Mouse (Mus musculus) CH12.LX (cell line): ENCODE measurements around the gene Ndufb5. TPM values are rescaled to one million over a fixed set of nuclear protein-coding genes. Genes with fewer than 3 reads are reported as not detected.

ENCODE experiments used
- DNase-seq: peaks from one replicate; pipeline ENCODE4 v3.0.0-alpha.2; 2013; ENCODE audit errors: extremely low read depth
- H3K27ac ChIP-seq: 2 replicates; pipeline ENCODE4 v1.5.1; 2012; ENCODE audit warnings: low read depth, mild to moderate bottlenecking, control low read depth, moderate library complexity; ENCODE audit not compliant: insufficient read depth
- H3K27me3 ChIP-seq: replicated peaks from 2 replicates; pipeline ENCODE3; 2012; ENCODE audit warnings: inconsistent platforms
- H3K36me3 ChIP-seq, 2 experiments: replicated peaks in 1 of 2; 2 replicates each; pipeline versions ENCODE3 to v1.6.1; 2012; ENCODE audit warnings: inconsistent platforms in 1 of 2, low read length in 1 of 2, mild to moderate bottlenecking in 1 of 2, mixed read lengths in 1 of 2, moderate library complexity in 1 of 2; ENCODE audit not compliant: control insufficient read depth in 1 of 2, insufficient read depth in 1 of 2
- H3K4me1 ChIP-seq, 2 experiments: 2 replicates each; pipeline ENCODE4 v1.6.1; 2012; ENCODE audit warnings: inconsistent platforms in 1 of 2, moderate library complexity in 1 of 2; ENCODE audit not compliant: insufficient read depth in 2 of 2, control insufficient read depth in 1 of 2
- H3K4me2 ChIP-seq: 2 replicates; pipeline ENCODE4 v1.6.1; 2012; ENCODE audit warnings: low read depth, mild to moderate bottlenecking, control low read depth; ENCODE audit not compliant: poor library complexity, insufficient read depth, severe bottlenecking
- H3K4me3 ChIP-seq, 3 experiments: fragments of 150-350 bp in 1 of 3; sonication (generic) in 1 of 3; replicated peaks in 1 of 3; 2 replicates each; pipeline versions ENCODE3 to v1.5.1; 2011 to 2012; ENCODE audit warnings: low read depth in 2 of 3, low read length in 2 of 3, mild to moderate bottlenecking in 2 of 3, moderate library complexity in 2 of 3, control low read depth in 1 of 3, improper control_type of control experiment in 1 of 3, inconsistent platforms in 1 of 3, mixed read lengths in 1 of 3; ENCODE audit not compliant: poor library complexity in 1 of 3
- H3K79me2 ChIP-seq: replicated peaks from 2 replicates; pipeline ENCODE4 v1.6.1; 2012; ENCODE audit warnings: mild to moderate bottlenecking, moderate library complexity; ENCODE audit not compliant: control insufficient read depth, poor library complexity, insufficient read depth, severe bottlenecking; ENCODE audit errors: extremely low read depth
- H3K9ac ChIP-seq: 2 replicates; pipeline ENCODE4 v1.6.1; 2012; ENCODE audit warnings: low read depth, mild to moderate bottlenecking, control low read depth, moderate library complexity; ENCODE audit not compliant: insufficient read depth
- H3K9me3 ChIP-seq: replicated peaks from 2 replicates; pipeline ENCODE3; 2012; ENCODE audit warnings: low read length, inconsistent platforms, mixed read lengths
- CHD1 ChIP-seq: IDR thresholded peaks from 2 replicates; pipeline ENCODE4 v1.6.1; 2012; ENCODE audit warnings: low read depth, low read length, improper control_type of control experiment, inconsistent platforms
- ELF1 ChIP-seq: IDR thresholded peaks from 2 replicates; pipeline ENCODE4 v1.6.1; 2014; ENCODE audit warnings: low read depth, mild to moderate bottlenecking, inconsistent platforms, low read length, improper control_type of control experiment
- ETS1 ChIP-seq: conservative IDR thresholded peaks from 2 replicates; pipeline ENCODE4 v1.6.1; 2012; ENCODE audit warnings: low read depth, mild to moderate bottlenecking, inconsistent platforms, low read length, improper control_type of control experiment, moderate library complexity
- GABPA ChIP-seq: IDR thresholded peaks from 2 replicates; pipeline ENCODE4 v1.6.1; 2012; ENCODE audit warnings: low read depth, low read length, improper control_type of control experiment, inconsistent platforms; ENCODE audit not compliant: insufficient replicate concordance
- HCFC1 ChIP-seq: IDR thresholded peaks from 2 replicates; pipeline ENCODE4 v1.6.1; 2012; ENCODE audit warnings: low read depth, mild to moderate bottlenecking, inconsistent platforms, low read length, improper control_type of control experiment
- IRF4 ChIP-seq: IDR thresholded peaks from 2 replicates; pipeline ENCODE4 v1.6.1; 2014; ENCODE audit warnings: low read depth, mild to moderate bottlenecking, inconsistent platforms, low read length, improper control_type of control experiment
- JUND ChIP-seq: conservative IDR thresholded peaks from 2 replicates; pipeline ENCODE4 v1.6.1; 2011; ENCODE audit warnings: low read depth, low read length, improper control_type of control experiment
- MEF2A ChIP-seq: IDR thresholded peaks from 2 replicates; pipeline ENCODE4 v1.6.1; 2014; ENCODE audit warnings: low read depth, mild to moderate bottlenecking, inconsistent platforms, low read length, improper control_type of control experiment, borderline replicate concordance
- NRF1 ChIP-seq: IDR thresholded peaks from 2 replicates; pipeline ENCODE4 v1.6.1; 2014; ENCODE audit warnings: low read depth, mild to moderate bottlenecking, inconsistent platforms, low read length, improper control_type of control experiment, moderate library complexity
- RCOR1 ChIP-seq: conservative IDR thresholded peaks from 2 replicates; pipeline ENCODE4 v1.6.1; 2012; ENCODE audit warnings: low read depth, mild to moderate bottlenecking, inconsistent platforms, low read length, improper control_type of control experiment
- SMC3 ChIP-seq: IDR thresholded peaks from 2 replicates; pipeline ENCODE4 v1.6.1; 2011; ENCODE audit warnings: low read depth, low read length, improper control_type of control experiment
- TCF12 ChIP-seq: IDR thresholded peaks from 2 replicates; pipeline ENCODE4 v1.6.1; 2014; ENCODE audit warnings: low read depth, mild to moderate bottlenecking, inconsistent platforms, low read length, improper control_type of control experiment
- UBTF ChIP-seq: IDR thresholded peaks from 2 replicates; pipeline ENCODE4 v1.6.1; 2012; ENCODE audit warnings: low read depth, mild to moderate bottlenecking, inconsistent platforms, low read length, improper control_type of control experiment, moderate library complexity
- USF1 ChIP-seq: IDR thresholded peaks from 2 replicates; pipeline ENCODE4 v1.6.1; 2014; ENCODE audit warnings: low read depth, mild to moderate bottlenecking, inconsistent platforms, low read length, improper control_type of control experiment
- ZKSCAN1 ChIP-seq: IDR thresholded peaks from 2 replicates; pipeline ENCODE4 v1.6.1; 2012; ENCODE audit warnings: low read depth, inconsistent platforms, low read length, improper control_type of control experiment, borderline replicate concordance
- ZNF384 ChIP-seq: IDR thresholded peaks from 2 replicates; pipeline ENCODE4 v1.6.1; 2012; ENCODE audit warnings: low read depth, low read length, improper control_type of control experiment, inconsistent platforms
- dilution Hi-C: fragments of 300-500 bp; cut with MboI; formaldehyde crosslinking; loops from 2 replicates; pipeline ENCODE4 v1.14.3; 2020; ENCODE audit warnings: low sequenced_read_pairs; ENCODE audit not compliant: extremely low pct_unique_long_range_greater_than_20kb, extremely low pct_ligation_motif_present
- in situ Hi-C: fragments of 300-500 bp; cut with MboI; formaldehyde crosslinking; loops from 3 replicates; pipeline ENCODE4 v1.14.3; 2019; ENCODE audit warnings: low sequenced_read_pairs, low pct_ligation_motif_present, low pct_unique_long_range_greater_than_20kb, mixed read lengths
- polyA plus RNA-seq: library from polyadenylated mRNA; unstranded; fragments of >175 nt; gene quantifications from 2 replicates; pipeline ENCODE4 v1.2.1, GENCODE M21; 2012; ENCODE audit warnings: low read depth; ENCODE audit not compliant: insufficient read length
- total RNA-seq, 2 experiments: library from RNA; depleted of rRNA; stranded (reverse); fragments of 300-350 nt in 1 of 2; fragments of >200 nt in 1 of 2; gene quantifications; 2 replicates each; pipeline ENCODE4 v1.2.3; 2012 to 2014

Ndufb5 gene
- total and polyA plus RNA-seq, 3 experiments = 145 to 467 (median 179) TPM

DNA sequence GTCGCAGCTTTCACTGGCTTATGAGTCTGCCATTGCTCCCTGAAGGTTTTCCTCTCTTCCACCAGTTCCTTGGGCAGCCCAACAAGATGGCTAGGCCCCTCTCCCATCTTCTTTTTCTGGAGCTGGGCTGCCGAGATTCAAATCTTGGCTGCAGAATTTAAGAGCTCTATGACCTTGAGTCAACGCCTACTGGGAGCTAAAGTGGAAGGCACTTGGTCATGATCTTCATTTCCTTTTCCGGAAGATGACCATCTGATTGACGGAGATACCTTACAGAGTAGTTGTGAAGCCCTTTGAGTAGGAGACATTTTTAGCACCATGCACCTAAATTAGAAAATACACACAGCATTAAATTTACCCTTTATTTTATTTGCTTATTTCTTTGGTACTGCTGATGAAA is 1.8 kb downstream of the Ndufb5 start:
- Histone ChIP-seq H3K4me2 (no peak overlapping the region), H3K9ac (no peak overlapping the region), H3K79me2 (peaks cover 38% of the 10 kb centered on the region)
- DNase-seq = no peak
- no peak for TF ChIP-seq USF1
- TF ChIP-seq ZNF384 = no peak
- TF ChIP-seq MEF2A = no peak
- TF ChIP-seq ELF1 = no peak
- TF ChIP-seq, all 38 proteins: peak for 0
- dilution Hi-C loops = no loop called here
- H3K4me1 ChIP-seq = peaks cover 0 to 26% of the 10 kb centered on the region in 2 experiments; a peak in 3 of 4 replicates
- no peak overlapping the region for H3K4me3 ChIP-seq
- in situ Hi-C loops = no loop called here
- H3K27ac ChIP-seq = no peak overlapping the region
- no peaks in the 10 kb centered on the region for H3K27me3 ChIP-seq
- H3K9me3 ChIP-seq = no peaks in the 10 kb centered on the region
- H3K36me3 ChIP-seq = peaks cover 9 to 59% of the 10 kb centered on the region in 2 experiments

DNA sequence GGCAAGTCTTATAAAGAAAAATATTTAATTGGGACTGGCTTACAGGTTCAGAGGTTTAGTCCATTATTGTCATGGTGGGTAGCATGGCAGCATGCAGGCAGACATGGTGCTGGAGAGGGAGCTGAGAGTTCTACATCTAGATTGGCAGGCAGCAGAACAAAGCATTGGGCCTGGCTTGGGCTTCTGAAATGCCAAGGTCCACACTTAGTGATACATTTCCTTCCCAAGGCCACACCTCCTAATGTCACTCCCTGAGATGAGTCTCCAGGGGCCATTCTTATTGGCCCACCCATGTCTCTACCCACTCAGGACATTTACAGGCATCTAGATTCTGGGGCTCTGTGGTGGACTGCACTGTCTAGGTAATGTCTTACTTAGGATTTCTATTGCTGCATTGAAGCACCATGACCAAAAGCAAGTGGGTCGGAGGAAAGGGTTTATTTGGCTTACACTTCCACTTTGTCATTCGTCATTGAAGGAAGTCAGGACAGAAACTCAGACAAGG is 5.5 kb downstream of the Ndufb5 start:
- no peak overlapping the region for H3K27ac ChIP-seq
- no peaks in the 10 kb centered on the region for H3K27me3 ChIP-seq
- peaks cover 19% of the 10 kb centered on the region for H3K79me2 ChIP-seq
- H3K4me3 ChIP-seq = no peak overlapping the region
- no peak for TF ChIP-seq RCOR1
- no peak for TF ChIP-seq TCF12
- TF ChIP-seq GABPA = no peak
- TF ChIP-seq IRF4 = no peak
- TF ChIP-seq SMC3 = no peak
- TF ChIP-seq HCFC1 = no peak
- TF ChIP-seq JUND = no peak
- TF ChIP-seq ZKSCAN1 = no peak
- no peak for TF ChIP-seq ZNF384
- no peak for TF ChIP-seq UBTF
- no peak for TF ChIP-seq CHD1
- TF ChIP-seq ETS1 = no peak
- TF ChIP-seq NRF1 = no peak
- TF ChIP-seq, all 38 proteins: peak for 0
- dilution Hi-C loops (no loop called here), in situ Hi-C loops (no loop called here)
- Histone ChIP-seq H3K4me1 (peaks cover 0 to 17% of the 10 kb centered on the region in 2 experiments; a peak in 3 of 4 replicates), H3K9ac (no peak overlapping the region), H3K36me3 (peaks cover 23 to 83% of the 10 kb centered on the region in 2 experiments), H3K4me2 (no peak overlapping the region), H3K9me3 (no peaks in the 10 kb centered on the region)
- no peak for DNase-seq
